Mouse (Mus musculus): ENCODE data around the gene Med13l. TPM values are rescaled to one million over a fixed set of nuclear protein-coding genes. Genes with fewer than 3 reads are reported as not detected.

Med13l gene
- total and polyA plus RNA-seq, 2 experiments, result 4.2 to 5.0 TPM

DNA sequence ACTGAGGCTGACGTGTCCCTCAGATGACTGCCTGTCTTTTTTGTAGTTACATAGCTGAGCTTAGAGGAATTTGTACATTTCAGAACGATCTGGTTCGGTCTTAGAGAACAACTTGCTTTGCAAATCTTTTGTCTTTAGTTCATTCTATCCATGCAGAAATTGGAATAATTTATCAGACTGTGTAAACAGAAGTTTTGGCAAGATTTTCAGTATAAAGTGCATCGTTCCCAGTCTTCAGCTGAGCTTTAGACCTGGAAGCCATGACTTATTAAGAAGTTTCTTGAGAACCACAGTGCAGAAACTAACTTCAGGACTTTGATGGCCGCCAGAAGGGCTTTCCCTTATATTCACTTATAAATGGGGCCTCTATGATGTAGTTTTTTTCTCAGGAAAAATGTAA lies 67.2 kb downstream of the Med13l start:
- H3K27me3 ChIP-seq (ENCODE audit: control insufficient read depth, insufficient read depth, low read length), result no peaks in the 10 kb centered on the region
- H3K9ac ChIP-seq (ENCODE audit: low read depth, low read length), result no peak overlapping the region
- no peak overlapping the region for H3K27ac ChIP-seq (replicated peaks; ENCODE audit: insufficient read depth, low read depth, low read length)
- H3K4me1 ChIP-seq (ENCODE audit: control insufficient read depth, insufficient read depth, low read length), result peaks cover 7% of the 10 kb centered on the region
- DNase-seq (ENCODE audit: extremely low read depth, low read depth, low spot score), result peak; percentile 73
- no peaks in the 10 kb centered on the region for H3K36me3 ChIP-seq (ENCODE audit: control insufficient read depth, insufficient read depth, low read length)
- TF ChIP-seq POLR2A (IDR thresholded peaks at IDR 0.05; ENCODE audit: extremely low read depth, insufficient read depth, low read length) (no peak), CTCF (IDR thresholded peaks at IDR 0.05; ENCODE audit: low read depth, low read length) (no peak)
- peaks cover 40% of the 10 kb centered on the region for H3K79me2 ChIP-seq (ENCODE audit: control insufficient read depth, insufficient read depth, low read length)
- H3K4me3 ChIP-seq (ENCODE audit: insufficient read depth, low read depth, low read length), result no peak overlapping the region
- WGBS, result 55% methylated on average over 5 of the region's 5 CpGs

DNA sequence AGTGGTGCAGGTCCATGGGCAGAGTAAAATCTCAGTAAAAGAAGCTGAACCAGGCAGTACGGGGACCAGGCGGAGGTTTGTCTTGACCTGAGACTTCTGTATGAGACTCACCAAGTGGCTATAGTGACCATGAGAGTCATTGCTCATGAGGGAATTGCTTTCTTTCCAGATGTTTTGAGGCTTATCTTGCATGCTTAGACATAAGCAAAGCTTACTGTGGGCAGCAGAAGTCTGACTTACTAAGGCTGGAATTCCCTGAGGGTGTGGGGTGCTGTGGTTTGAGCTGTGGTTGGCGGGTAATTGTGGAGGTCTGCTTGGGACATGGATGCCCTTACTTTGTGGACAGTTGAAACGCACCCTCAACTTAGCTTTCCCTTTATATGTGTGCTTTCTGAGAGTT lies 67.7 kb downstream of the Med13l start:
- DNase-seq (ENCODE audit: extremely low read depth, low read depth, low spot score), result no peak
- TF ChIP-seq CTCF (IDR thresholded peaks at IDR 0.05; ENCODE audit: low read depth, low read length) (no peak), POLR2A (IDR thresholded peaks at IDR 0.05; ENCODE audit: extremely low read depth, insufficient read depth, low read length) (no peak)
- 93% methylated on average over 4 of the region's 4 CpGs for WGBS
- H3K4me1 ChIP-seq (ENCODE audit: control insufficient read depth, insufficient read depth, low read length), result peaks cover 7% of the 10 kb centered on the region
- H3K27ac ChIP-seq (replicated peaks; ENCODE audit: insufficient read depth, low read depth, low read length), result no peak overlapping the region
- H3K79me2 ChIP-seq (ENCODE audit: control insufficient read depth, insufficient read depth, low read length), result peaks cover 41% of the 10 kb centered on the region
- H3K4me3 ChIP-seq (ENCODE audit: insufficient read depth, low read depth, low read length), result no peak overlapping the region
- H3K27me3 ChIP-seq (ENCODE audit: control insufficient read depth, insufficient read depth, low read length), result no peaks in the 10 kb centered on the region
- H3K36me3 ChIP-seq (ENCODE audit: control insufficient read depth, insufficient read depth, low read length), result no peaks in the 10 kb centered on the region
- no peak overlapping the region for H3K9ac ChIP-seq (ENCODE audit: low read depth, low read length)

DNA sequence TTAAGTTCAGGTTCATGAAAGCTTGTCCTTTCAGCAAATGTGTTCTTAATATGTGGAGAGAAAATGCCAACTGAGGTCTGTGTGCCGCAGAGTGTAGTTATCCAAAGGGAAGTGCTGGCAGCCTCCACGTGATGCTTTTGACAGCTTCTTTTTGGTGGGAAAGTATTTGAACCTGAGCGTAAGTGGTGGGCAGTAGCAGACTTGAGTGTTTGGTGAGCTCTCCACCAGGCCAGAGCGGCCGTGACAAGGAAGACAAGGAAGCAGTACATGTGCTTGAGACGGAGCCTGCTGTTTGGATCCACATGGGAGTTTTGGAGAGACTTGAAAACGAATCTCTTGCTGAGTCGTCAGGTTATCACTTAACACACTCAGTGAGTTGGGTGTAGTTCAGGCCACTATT lies 71.9 kb downstream of the Med13l start:
- no peaks in the 10 kb centered on the region for H3K27me3 ChIP-seq (ENCODE audit: control insufficient read depth, insufficient read depth, low read length)
- 83% methylated on average over 8 of the region's 8 CpGs for WGBS
- no peak overlapping the region for H3K27ac ChIP-seq (replicated peaks; ENCODE audit: insufficient read depth, low read depth, low read length)
- no peak overlapping the region for H3K9ac ChIP-seq (ENCODE audit: low read depth, low read length)
- DNase-seq (ENCODE audit: extremely low read depth, low read depth, low spot score), result no peak
- H3K36me3 ChIP-seq (ENCODE audit: control insufficient read depth, insufficient read depth, low read length), result no peaks in the 10 kb centered on the region
- peaks cover 3% of the 10 kb centered on the region for H3K4me1 ChIP-seq (ENCODE audit: control insufficient read depth, insufficient read depth, low read length)
- no peak overlapping the region for H3K4me3 ChIP-seq (ENCODE audit: insufficient read depth, low read depth, low read length)
- H3K79me2 ChIP-seq (ENCODE audit: control insufficient read depth, insufficient read depth, low read length), result peaks cover 42% of the 10 kb centered on the region; the same call in 1 of the 2 replicates
- TF ChIP-seq POLR2A (IDR thresholded peaks at IDR 0.05; ENCODE audit: extremely low read depth, insufficient read depth, low read length), result no peak
- no peak for TF ChIP-seq CTCF (IDR thresholded peaks at IDR 0.05; ENCODE audit: low read depth, low read length)

GRCm38 (mm10) chr5:118633106-118633505 lies 72.6 kb downstream of the Med13l start:
- TF ChIP-seq CTCF (IDR thresholded peaks at IDR 0.05; ENCODE audit: low read depth, low read length), result no peak
- TF ChIP-seq POLR2A (IDR thresholded peaks at IDR 0.05; ENCODE audit: extremely low read depth, insufficient read depth, low read length), result no peak
- no peaks in the 10 kb centered on the region for H3K4me1 ChIP-seq (ENCODE audit: control insufficient read depth, insufficient read depth, low read length)
- no peak overlapping the region for H3K9ac ChIP-seq (ENCODE audit: low read depth, low read length)
- DNase-seq (ENCODE audit: extremely low read depth, low read depth, low spot score), result no peak
- H3K79me2 ChIP-seq (ENCODE audit: control insufficient read depth, insufficient read depth, low read length), result peaks cover 42% of the 10 kb centered on the region; the same call in 1 of the 2 replicates
- H3K36me3 ChIP-seq (ENCODE audit: control insufficient read depth, insufficient read depth, low read length), result no peaks in the 10 kb centered on the region
- no peaks in the 10 kb centered on the region for H3K27me3 ChIP-seq (ENCODE audit: control insufficient read depth, insufficient read depth, low read length)
- no peak overlapping the region for H3K27ac ChIP-seq (replicated peaks; ENCODE audit: insufficient read depth, low read depth, low read length)
- no peak overlapping the region for H3K4me3 ChIP-seq (ENCODE audit: insufficient read depth, low read depth, low read length)
- WGBS, result 63% methylated on average over 8 of the region's 8 CpGs

GRCm38 (mm10) chr5:118635476-118636187 lies 75.2 kb downstream of the Med13l start:
- Histone ChIP-seq H3K27me3 (ENCODE audit: control insufficient read depth, insufficient read depth, low read length) (no peaks in the 10 kb centered on the region), H3K79me2 (ENCODE audit: control insufficient read depth, insufficient read depth, low read length) (peaks cover 36% of the 10 kb centered on the region), H3K4me1 (ENCODE audit: control insufficient read depth, insufficient read depth, low read length) (no peaks in the 10 kb centered on the region), H3K27ac (replicated peaks; ENCODE audit: insufficient read depth, low read depth, low read length) (no peak overlapping the region), H3K36me3 (ENCODE audit: control insufficient read depth, insufficient read depth, low read length) (no peaks in the 10 kb centered on the region), H3K9ac (ENCODE audit: low read depth, low read length) (no peak overlapping the region), H3K4me3 (ENCODE audit: insufficient read depth, low read depth, low read length) (no peak overlapping the region)
- WGBS, result 70% methylated on average over 11 of the region's 11 CpGs
- TF ChIP-seq CTCF (IDR thresholded peaks at IDR 0.05; ENCODE audit: low read depth, low read length) (no peak), POLR2A (IDR thresholded peaks at IDR 0.05; ENCODE audit: extremely low read depth, insufficient read depth, low read length) (no peak)
- no peak for DNase-seq (ENCODE audit: extremely low read depth, low read depth, low spot score)

Data from liver, adult 2 months (tissue).